Mouse (Mus musculus): ENCODE results near the gene Flvcr2. TPM values are rescaled to one million over a fixed set of nuclear protein-coding genes. Genes with fewer than 3 reads are reported as not detected.

Flvcr2 gene
- polyA plus RNA-seq, 1 experiment from 2014 or later, result 1.8 TPM

DNA sequence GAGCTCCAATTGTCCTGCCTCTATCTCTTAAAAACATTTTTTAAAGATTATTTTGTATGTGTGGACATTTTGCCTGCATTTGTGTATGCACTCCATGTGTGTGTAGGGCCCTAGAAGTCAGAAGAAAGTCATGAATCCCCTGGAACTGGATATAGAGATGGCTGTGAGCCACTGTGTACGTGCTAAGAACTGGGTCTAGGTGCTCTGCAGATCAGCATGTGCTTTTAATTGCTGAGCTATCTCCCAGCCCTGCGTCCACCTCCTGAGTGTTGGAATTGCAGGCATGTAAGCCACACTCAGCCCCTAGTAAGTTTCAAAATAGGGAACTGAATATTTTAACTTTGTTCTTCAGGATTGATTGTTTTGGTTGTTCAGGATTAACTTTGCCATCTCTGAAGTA lies 88.2 kb downstream of the Flvcr2 start:
- no peaks in the 10 kb centered on the region for H3K9me3 ChIP-seq
- H3K4me3 ChIP-seq (replicated peaks), result no peak overlapping the region
- H3K9ac ChIP-seq (replicated peaks), result no peak overlapping the region
- 75% methylated on average over 2 of the region's 2 CpGs for WGBS
- H3K4me2 ChIP-seq, result no peak overlapping the region
- no peak for ATAC-seq (ENCODE audit: insufficient number of reproducible peaks, insufficient read depth, low FRiP score, low TSS enrichment, low read depth)
- H3K27ac ChIP-seq, result no peak overlapping the region
- no peaks in the 10 kb centered on the region for H3K27me3 ChIP-seq
- H3K36me3 ChIP-seq, result peaks cover 33% of the 10 kb centered on the region
- no peaks in the 10 kb centered on the region for H3K4me1 ChIP-seq (replicated peaks)

DNA sequence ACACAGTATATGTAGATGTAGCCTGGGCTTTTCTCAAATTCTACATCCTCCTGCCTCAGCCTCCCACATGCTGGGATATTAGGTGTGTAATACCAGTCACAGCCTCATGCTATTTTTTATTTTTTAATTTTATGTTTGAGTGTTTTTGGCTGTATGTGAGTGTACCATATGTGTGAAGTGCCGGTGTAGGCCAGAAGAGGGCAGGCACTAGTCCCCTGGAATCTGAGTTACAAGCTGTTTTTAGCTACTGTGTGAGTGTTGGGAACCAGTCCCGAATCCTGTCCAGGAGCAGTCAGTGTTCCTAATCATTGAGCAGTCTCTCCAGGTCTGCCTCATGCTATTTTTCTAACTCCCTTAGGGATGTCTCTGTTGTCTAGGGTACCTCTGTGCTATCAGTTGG lies 91.4 kb downstream of the Flvcr2 start:
- Histone ChIP-seq H3K4me2 (no peak overlapping the region), H3K27ac (no peak overlapping the region), H3K4me3 (replicated peaks) (no peak overlapping the region), H3K9ac (replicated peaks) (no peak overlapping the region), H3K36me3 (peaks cover 20% of the 10 kb centered on the region; the same call in 1 of the 2 replicates), H3K27me3 (no peaks in the 10 kb centered on the region), H3K4me1 (replicated peaks) (no peaks in the 10 kb centered on the region), H3K9me3 (no peaks in the 10 kb centered on the region)
- no peak for ATAC-seq (ENCODE audit: insufficient number of reproducible peaks, insufficient read depth, low FRiP score, low TSS enrichment, low read depth)
- WGBS, result 82% methylated on average over 2 of the region's 2 CpGs

GRCm38 (mm10) chr12:85839371-85840000 lies 93.1 kb downstream of the Flvcr2 start:
- WGBS, result 90% methylated on average over 12 of the region's 12 CpGs
- Histone ChIP-seq H3K9me3 (no peaks in the 10 kb centered on the region), H3K4me3 (replicated peaks) (no peak overlapping the region), H3K36me3 (peaks cover 20% of the 10 kb centered on the region), H3K27me3 (no peaks in the 10 kb centered on the region), H3K4me2 (no peak overlapping the region), H3K27ac (no peak overlapping the region), H3K9ac (replicated peaks) (no peak overlapping the region), H3K4me1 (replicated peaks) (no peaks in the 10 kb centered on the region)
- ATAC-seq (ENCODE audit: insufficient number of reproducible peaks, insufficient read depth, low FRiP score, low TSS enrichment, low read depth), result no peak

DNA sequence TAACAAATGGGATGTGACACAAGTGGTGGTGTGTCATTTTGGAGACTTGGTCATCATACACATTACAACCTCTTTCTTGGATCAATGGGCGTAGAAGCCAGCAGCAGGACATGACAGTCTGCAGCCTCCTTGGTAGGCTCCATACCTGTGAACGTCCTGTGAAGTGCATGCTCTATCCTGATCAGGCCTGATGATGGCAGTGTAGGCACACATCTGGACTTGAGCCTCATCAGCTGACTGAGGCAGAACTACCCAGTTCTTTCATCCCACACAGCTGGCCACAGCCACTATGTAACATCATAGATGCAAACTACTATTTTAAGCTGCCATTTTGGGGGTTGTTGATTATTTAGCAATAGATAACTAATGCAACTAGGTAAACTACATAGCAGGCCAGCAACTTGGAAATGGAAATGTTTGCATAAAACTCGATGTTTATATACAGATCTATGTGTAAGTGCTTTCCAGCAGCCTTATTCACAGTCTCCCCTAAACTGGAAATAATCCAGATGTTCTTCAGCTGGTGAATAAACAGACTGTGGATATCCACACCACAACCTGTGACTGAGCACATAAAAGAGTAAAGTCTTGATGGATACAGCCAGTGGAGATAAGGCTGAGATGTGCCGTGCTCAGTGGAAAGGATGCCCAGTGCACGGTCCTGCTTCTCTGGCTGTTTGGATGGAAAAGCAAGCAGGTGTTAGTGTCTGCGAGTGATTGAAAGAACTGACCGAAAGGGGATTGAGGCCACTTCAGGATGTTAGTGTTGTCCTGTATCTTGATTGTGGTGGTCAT lies 102.0 kb downstream of the Flvcr2 start:
- no peaks in the 10 kb centered on the region for H3K4me1 ChIP-seq (replicated peaks)
- H3K9ac ChIP-seq (replicated peaks), result no peak overlapping the region
- no peak overlapping the region for H3K4me2 ChIP-seq
- 81% methylated on average over 7 of the region's 7 CpGs for WGBS
- no peaks in the 10 kb centered on the region for H3K27me3 ChIP-seq
- H3K27ac ChIP-seq, result no peak overlapping the region
- no peak for ATAC-seq (ENCODE audit: insufficient number of reproducible peaks, insufficient read depth, low FRiP score, low TSS enrichment, low read depth)
- no peaks in the 10 kb centered on the region for H3K9me3 ChIP-seq
- H3K4me3 ChIP-seq (replicated peaks), result no peak overlapping the region
- peaks cover 40% of the 10 kb centered on the region for H3K36me3 ChIP-seq

DNA sequence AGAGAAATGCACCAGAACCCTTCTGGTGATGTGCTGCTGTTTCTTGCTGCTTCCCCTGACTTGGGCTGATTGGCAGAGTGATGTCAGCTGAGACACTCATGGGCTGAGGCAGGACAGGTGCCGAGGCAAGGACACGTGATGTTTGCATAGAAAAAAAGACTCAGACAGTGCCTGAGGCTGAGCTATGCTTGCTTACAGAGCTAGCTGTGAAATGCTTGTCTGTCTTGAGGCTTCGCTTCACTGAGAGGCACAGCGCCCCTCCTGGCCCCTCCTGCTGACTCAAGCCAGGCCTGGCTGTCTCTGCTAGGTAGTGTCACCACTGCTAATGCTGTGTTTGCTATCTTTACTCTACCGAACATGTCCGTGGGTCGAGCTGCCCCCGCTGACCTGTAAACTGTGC lies 104.3 kb downstream of the Flvcr2 start:
- Histone ChIP-seq H3K4me3 (replicated peaks) (no peak overlapping the region), H3K9ac (replicated peaks) (no peak overlapping the region), H3K9me3 (no peaks in the 10 kb centered on the region), H3K27ac (no peak overlapping the region), H3K27me3 (no peaks in the 10 kb centered on the region), H3K36me3 (peaks cover 29% of the 10 kb centered on the region; the same call in 1 of the 2 replicates), H3K4me2 (no peak overlapping the region), H3K4me1 (replicated peaks) (no peaks in the 10 kb centered on the region)
- WGBS, result 87% methylated on average over 8 of the region's 8 CpGs
- ATAC-seq (ENCODE audit: insufficient number of reproducible peaks, insufficient read depth, low FRiP score, low TSS enrichment, low read depth), result no peak

- Histone ChIP-seq H3K4me1 (replicated peaks) (no peaks in the 10 kb centered on the region), H3K27ac (no peak overlapping the region), H3K27me3 (no peaks in the 10 kb centered on the region), H3K4me2 (no peak overlapping the region), H3K9me3 (no peaks in the 10 kb centered on the region), H3K9ac (replicated peaks) (no peak overlapping the region), H3K4me3 (replicated peaks) (no peak overlapping the region), H3K36me3 (peaks cover 31% of the 10 kb centered on the region; the same call in 1 of the 2 replicates)
- WGBS, result 90% methylated on average over 4 of the region's 4 CpGs
- no peak for ATAC-seq (ENCODE audit: insufficient number of reproducible peaks, insufficient read depth, low FRiP score, low TSS enrichment, low read depth)
Observed at GRCm38 (mm10) chr12:85853836-85854235, 107.5 kb downstream of the Flvcr2 start.

DNA sequence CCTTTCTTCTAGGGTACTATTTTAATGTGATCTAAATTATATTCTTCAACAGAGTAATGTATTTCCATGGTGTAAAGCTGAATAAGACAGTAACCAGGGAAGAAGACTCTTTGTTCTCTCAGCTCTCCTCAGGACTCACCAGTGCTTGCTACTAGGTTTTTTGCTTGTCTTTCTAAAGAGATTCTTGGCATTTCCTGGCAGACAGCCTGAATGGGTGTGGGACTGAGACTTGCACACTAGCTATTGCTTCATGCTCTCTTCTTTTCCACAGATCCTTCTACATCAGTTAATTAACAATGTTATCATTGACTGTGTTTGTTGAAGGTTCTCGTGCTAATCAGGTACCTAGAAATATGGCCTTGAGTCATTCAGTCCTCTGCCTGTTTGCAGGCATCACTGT lies 107.9 kb downstream of the Flvcr2 start:
- no peaks in the 10 kb centered on the region for H3K27me3 ChIP-seq
- H3K4me3 ChIP-seq (replicated peaks), result no peak overlapping the region
- H3K9me3 ChIP-seq, result no peaks in the 10 kb centered on the region
- 96% methylated on average over 1 of the region's 1 CpGs for WGBS
- no peak overlapping the region for H3K9ac ChIP-seq (replicated peaks)
- no peaks in the 10 kb centered on the region for H3K4me1 ChIP-seq (replicated peaks)
- H3K27ac ChIP-seq, result no peak overlapping the region
- no peak overlapping the region for H3K4me2 ChIP-seq
- no peak for ATAC-seq (ENCODE audit: insufficient number of reproducible peaks, insufficient read depth, low FRiP score, low TSS enrichment, low read depth)
- peaks cover 28% of the 10 kb centered on the region; the same call in 1 of the 2 replicates for H3K36me3 ChIP-seq

DNA sequence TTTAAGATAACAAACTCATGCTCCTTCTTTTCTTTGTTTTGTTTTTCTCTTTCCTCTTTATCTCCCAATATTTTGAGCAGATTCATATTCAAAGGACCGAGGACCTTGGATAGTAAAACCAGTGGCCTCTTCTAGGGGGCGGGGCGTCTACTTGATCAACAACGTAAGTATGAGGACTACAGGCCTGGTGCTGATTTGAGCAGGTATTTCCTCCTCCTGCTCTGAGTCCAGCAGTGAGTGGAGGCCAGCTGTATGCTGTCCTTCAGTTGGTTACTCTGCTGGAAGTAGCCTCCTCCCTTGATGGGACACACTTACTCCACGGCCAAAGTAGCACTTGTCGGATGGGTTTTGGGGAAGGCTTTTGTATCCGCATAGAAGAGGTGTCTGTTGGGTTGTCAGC lies 111.0 kb downstream of the Flvcr2 start:
- H3K36me3 ChIP-seq, result peaks cover 16% of the 10 kb centered on the region; the same call in 1 of the 2 replicates
- WGBS, result 88% methylated on average over 7 of the region's 7 CpGs
- no peaks in the 10 kb centered on the region for H3K9me3 ChIP-seq
- no peaks in the 10 kb centered on the region for H3K27me3 ChIP-seq
- ATAC-seq (ENCODE audit: insufficient number of reproducible peaks, insufficient read depth, low FRiP score, low TSS enrichment, low read depth), result no peak
- H3K4me2 ChIP-seq, result no peak overlapping the region
- no peak overlapping the region for H3K27ac ChIP-seq
- no peak overlapping the region for H3K9ac ChIP-seq (replicated peaks)
- peaks cover 1% of the 10 kb centered on the region; the same call in 1 of the 2 replicates for H3K4me1 ChIP-seq (replicated peaks)
- no peak overlapping the region for H3K4me3 ChIP-seq (replicated peaks)

DNA sequence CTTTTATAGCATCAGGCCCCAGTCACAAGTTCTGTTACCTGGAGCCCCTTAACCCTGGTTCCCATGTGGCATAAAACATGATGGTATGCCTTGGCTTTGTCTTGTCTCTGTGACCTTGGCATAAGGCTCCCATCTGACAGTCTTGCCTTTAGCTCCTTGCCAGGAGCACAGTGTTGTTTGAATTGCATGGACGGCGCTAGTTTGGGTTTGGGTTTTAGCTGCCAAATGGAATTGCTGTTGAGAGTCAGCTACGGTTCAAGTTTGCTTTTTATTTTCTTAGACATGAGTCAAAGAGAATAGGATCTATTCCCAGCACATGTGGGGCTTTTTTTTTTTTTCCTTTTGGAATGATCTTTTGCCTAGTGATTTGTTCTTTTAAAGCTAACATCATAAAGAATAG lies 112.8 kb downstream of the Flvcr2 start:
- H3K27me3 ChIP-seq, result no peaks in the 10 kb centered on the region
- H3K36me3 ChIP-seq, result peaks cover 15% of the 10 kb centered on the region; the same call in 1 of the 2 replicates
- no peak overlapping the region for H3K9ac ChIP-seq (replicated peaks)
- H3K9me3 ChIP-seq, result no peaks in the 10 kb centered on the region
- WGBS, result 80% methylated on average over 3 of the region's 3 CpGs
- H3K4me3 ChIP-seq (replicated peaks), result no peak overlapping the region
- ATAC-seq (ENCODE audit: insufficient number of reproducible peaks, insufficient read depth, low FRiP score, low TSS enrichment, low read depth), result no peak
- H3K4me1 ChIP-seq (replicated peaks), result peaks cover 6% of the 10 kb centered on the region
- H3K27ac ChIP-seq, result no peak overlapping the region
- H3K4me2 ChIP-seq, result no peak overlapping the region

DNA sequence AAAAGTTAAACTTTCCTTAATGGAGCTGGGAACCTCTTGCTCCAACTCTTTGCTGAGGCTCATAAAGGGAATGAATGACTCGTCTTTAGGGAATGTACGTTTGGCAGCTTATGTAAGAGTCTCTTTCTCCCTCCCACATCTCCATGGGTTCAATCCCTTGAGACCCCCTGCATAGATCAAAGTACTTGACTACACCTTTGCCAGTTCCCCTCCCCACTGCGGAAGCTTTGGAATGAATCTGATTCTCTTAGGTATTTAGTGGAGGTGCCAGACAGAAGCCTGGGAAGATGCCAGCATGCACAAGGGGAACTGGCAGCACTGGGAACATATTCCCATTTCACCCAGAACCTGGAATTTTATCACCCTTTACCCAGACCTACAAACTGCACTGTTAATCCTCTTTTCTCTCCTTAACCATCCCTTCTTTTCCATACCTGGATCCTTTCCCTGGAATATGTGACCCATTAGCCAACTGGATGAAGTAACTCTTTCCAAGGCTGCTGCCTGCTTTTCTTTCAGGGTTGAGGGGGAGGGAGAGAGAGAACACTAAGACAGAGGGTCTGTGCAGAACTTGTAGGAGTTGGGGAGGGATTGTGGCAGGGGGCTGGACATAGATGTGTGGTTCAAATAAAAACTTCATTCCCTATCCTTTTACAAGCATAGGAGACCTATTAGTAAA lies 113.3 kb downstream of the Flvcr2 start:
- H3K4me2 ChIP-seq, result no peak overlapping the region
- peaks cover 13% of the 10 kb centered on the region; the same call in 1 of the 2 replicates for H3K36me3 ChIP-seq
- no peaks in the 10 kb centered on the region for H3K9me3 ChIP-seq
- no peak overlapping the region for H3K27ac ChIP-seq
- peaks cover 6% of the 10 kb centered on the region for H3K4me1 ChIP-seq (replicated peaks)
- no peaks in the 10 kb centered on the region for H3K27me3 ChIP-seq
- H3K9ac ChIP-seq (replicated peaks), result no peak overlapping the region
- no peak overlapping the region for H3K4me3 ChIP-seq (replicated peaks)
- no peak for ATAC-seq (ENCODE audit: insufficient number of reproducible peaks, insufficient read depth, low FRiP score, low TSS enrichment, low read depth)
- 22% methylated on average over 3 of the region's 3 CpGs for WGBS

GRCm38 (mm10) chr12:85862514-85862913 lies 116.2 kb downstream of the Flvcr2 start:
- no peak overlapping the region for H3K9ac ChIP-seq (replicated peaks)
- peak overlapping the region; percentile 64; the same call in 1 of the 2 replicates for H3K27ac ChIP-seq
- no peak for ATAC-seq (ENCODE audit: insufficient number of reproducible peaks, insufficient read depth, low FRiP score, low TSS enrichment, low read depth)

More at GRCm38 (mm10) chr12:85862514-85862913, 116.2 kb downstream of the Flvcr2 start:
- Histone ChIP-seq H3K36me3 (peaks cover 10% of the 10 kb centered on the region; the same call in 1 of the 2 replicates), H3K27me3 (no peaks in the 10 kb centered on the region), H3K9me3 (no peaks in the 10 kb centered on the region), H3K4me2 (no peak overlapping the region), H3K4me1 (replicated peaks) (peaks cover 11% of the 10 kb centered on the region), H3K4me3 (replicated peaks) (no peak overlapping the region)
- WGBS, result 43% methylated on average over 2 of the region's 2 CpGs

Measured in limb, embryonic 12.5 days (tissue).